Mouse (Mus musculus): ENCODE measurements around the gene Sh3bp2.

The Sh3bp2 gene

DNA sequence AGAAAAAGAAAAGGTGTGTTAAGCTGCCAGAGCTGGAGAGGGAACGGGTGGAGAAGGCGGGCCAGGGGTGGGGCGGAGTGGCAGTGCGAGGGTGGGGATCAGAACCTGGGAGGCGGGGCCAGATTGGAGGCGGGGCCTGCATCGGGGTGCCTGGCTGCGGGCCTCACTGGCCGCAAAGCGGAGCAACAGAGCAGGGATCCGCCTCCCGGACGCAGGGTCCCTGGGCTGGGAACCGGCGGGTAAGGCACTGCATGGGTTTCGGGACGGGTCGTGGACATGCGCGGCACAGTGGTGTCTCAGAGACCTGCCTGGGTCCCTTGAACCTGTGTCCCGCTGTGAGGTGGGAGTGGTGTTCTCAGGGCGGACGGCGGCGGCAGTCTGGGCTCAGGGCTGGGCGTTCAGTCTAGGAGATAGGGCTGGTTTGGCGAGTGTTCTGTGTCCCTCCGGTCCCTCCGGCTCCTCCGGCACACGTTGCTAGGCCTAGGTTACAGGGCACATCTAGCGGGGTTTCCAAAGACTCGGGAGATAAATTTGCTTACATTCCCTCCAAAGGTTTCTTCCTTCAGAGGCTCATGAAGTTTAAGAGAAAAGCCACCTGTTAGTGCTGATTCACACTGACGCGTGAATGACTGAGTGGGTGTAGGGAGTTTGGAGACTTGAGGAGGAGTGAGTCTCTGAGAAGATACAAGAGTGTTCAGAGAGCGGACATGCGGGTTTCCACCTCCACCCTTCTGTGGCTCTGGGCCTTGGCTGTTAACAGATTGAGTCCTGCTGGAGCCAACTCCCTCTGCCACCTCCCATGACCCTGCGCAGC lies at the start of gene Sh3bp2:
Sh3bp2 (plus strand) TSS at position 176 of the 814 bp plus-strand sequence.
- peak; percentile 96 for DNase-seq (ENCODE audit: low spot score in 2 of 2)

DNA sequence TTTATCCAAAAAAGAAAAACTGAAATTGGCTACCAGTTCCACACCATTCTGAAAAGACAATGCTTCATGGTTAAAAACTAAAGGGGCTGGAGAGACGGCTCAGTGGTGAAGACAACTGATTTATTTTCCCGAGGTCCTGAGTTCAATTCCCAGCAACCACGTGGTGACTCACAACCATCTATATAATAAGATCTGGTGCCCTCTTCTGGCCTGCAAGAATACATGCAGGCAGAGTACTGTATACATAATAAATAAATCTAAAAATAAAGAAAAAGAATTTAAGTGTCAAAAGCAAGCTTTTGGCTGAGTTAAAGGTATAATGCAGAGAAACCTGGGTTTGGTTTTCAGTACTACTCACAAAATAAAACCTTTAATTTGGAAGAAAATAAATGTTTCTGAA lies 44.7 kb upstream of the Sh3bp2 start:
- DNase-seq (ENCODE audit: low spot score in 2 of 2): no peak

DNA sequence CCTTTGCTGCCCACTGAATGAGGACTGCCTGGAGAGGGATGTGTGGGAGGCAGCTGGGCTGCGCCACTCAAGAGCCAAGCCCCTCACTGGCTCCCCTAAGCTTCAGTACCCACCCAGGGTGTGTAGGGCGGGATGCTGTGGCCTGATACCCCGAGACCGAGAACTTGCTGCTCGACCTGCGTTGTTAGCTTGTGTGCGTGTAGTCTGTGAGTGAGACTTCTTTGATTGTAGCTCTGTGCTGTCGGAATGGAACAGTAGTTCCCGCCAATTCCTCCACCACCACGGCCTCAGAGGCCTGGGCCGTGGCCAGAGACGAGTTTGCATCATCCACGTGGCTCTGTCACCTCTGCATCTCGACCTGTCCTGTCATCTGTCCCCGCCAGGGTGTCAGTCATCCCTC lies 39.9 kb upstream of the Sh3bp2 start:
- DNase-seq (ENCODE audit: low spot score in 2 of 2): no peak

DNA sequence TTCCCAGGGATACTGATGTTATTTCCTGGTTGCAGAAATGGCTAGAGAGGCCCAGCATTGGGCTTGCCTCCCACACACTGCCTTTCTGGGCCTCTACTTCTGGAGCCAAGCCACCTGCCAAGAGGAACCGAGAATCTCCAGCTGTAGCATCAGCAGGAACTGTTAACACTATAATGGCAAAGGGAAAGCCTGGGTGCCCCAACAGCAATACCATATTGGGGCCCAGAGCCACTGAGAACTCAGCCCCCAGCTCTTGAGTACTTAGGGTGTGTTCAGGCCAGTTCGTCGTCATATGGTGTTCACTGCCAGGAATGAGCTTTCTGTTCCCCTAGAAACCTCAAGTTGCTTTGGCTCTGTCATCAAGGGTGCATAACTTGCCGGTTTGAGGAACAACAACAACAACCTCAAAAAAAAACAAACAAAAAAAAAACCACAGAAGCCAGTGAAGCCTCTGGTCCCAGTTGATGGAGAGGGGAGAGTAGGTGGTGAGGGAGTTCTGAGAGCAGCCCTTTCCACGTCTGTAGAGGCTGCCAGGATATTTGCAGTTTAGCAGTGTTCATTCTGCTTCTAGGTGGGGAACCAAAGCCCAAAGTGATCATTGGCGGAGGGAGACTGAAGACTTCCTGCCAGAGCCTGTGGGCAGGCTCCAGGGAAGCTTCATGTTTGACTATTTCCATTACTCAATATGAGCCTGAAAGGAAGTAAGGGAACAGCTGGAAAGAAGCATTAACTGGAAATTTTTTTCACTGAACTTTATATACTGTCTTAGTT lies 38.1 kb upstream of the Sh3bp2 start:
- peak; percentile 63 to 70 for DNase-seq (ENCODE audit: low spot score in 2 of 2)

DNA sequence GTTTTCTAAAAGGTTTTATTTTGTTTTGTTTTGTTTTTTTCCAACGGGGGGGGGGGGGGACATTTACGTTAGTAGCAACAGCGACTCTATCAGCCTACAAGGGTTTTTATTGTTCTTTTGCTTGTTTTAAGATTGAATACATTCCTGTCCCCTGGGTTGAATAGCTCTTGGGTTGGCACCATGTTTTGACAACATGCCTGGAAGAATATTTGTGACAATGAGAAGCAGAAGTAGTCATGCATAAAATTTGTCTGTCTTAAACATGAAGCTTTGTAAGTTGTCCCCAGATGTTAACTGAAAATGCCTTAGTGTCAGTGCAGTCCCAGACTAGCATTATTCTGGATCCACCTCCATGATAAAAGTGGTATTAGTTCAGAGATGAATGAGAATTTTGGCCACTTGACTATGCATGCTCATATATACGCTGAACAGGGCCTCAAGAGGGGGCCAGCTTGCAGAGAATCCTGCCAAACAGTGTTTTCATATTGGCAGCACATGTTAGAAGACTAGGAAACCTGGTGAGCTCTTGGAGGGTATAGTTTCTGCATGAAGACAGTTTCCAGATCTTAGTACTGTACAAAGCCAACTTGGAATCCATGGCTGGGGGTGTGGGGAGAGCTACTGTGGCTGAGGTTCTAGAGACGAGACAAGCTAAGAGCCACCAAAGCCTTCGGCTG lies 36.8 kb upstream of the Sh3bp2 start:
- DNase-seq (ENCODE audit: low spot score in 2 of 2): no peak

DNA sequence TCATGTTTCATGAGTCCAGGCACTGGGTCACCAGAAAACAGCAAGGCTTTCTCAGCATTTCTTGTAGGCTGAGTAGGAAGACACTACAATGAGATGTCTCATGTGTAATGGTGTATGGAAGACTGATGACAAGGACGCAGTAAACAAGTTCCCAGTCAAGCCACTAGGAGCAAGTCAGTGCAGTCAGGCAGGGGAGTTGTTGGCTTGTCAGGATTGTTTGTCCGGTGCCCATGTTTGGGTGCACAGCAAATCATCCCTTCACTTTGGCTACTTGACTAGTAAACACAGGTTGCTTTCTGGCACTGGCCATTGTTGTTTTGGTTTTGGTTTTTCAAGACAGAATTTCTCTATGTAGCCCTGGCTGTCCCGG lies 36.2 kb upstream of the Sh3bp2 start:
- no peak for DNase-seq (ENCODE audit: low spot score in 2 of 2)

DNA sequence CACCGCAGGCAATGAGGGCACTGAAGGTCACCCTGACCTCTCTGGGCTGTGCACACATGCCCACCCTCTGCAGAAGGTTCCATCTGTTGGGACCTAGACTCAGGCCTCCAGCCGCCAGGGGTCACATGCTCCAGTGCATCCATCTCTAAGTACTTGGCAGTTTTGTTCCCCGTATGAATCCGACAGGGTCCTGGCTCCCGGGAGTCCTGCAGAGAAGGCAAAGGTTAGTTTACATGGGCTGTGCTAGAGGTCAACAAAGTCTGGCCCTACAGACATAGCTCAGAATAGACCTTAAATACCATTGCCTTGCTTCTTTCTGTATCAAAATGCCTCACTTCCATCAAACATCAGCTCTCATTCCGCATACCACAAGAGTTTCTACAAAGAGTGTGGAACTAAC lies 28.9 kb upstream of the Sh3bp2 start:
- no peak for DNase-seq (ENCODE audit: low spot score in 2 of 2)

DNA sequence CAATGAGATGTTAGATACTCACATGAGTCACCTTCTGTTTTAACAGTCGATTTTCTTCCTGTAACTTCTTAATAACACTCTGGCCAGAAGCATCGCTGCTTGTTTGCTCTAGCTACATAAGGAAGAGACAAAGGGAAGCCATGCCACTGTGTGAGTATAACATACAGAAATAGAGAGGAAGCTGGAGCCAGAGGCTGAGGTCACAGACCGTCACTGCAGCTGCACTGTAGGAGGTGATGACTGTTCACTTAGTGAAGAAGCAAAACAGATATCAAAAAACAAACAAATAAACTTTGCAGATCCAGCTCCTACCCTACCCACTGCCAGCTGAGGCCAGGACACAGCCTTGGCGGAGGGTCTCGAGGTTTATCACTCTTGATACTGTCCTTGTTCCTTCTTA lies 24.8 kb upstream of the Sh3bp2 start:
- no peak for DNase-seq (ENCODE audit: low spot score in 2 of 2)

DNA sequence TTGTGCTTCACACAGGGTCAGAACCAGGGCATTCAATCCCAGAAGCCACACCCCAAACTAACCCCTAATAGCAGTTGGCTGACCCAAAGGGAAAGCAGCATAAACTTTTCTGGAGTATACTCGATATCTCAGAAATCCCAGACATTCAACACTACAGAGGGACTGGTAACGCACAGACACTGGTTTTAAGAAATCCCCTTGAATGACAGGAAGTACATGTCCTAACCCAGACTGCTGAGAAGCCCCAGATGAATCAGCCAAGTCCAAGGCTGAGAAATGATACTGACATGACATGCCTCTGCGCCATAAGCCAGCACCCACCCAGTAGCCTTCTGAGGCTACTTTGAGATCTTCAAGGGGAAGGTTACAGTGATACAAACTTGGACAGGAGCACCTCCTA lies 24.1 kb upstream of the Sh3bp2 start:
- DNase-seq (ENCODE audit: low spot score in 2 of 2): no peak

DNA sequence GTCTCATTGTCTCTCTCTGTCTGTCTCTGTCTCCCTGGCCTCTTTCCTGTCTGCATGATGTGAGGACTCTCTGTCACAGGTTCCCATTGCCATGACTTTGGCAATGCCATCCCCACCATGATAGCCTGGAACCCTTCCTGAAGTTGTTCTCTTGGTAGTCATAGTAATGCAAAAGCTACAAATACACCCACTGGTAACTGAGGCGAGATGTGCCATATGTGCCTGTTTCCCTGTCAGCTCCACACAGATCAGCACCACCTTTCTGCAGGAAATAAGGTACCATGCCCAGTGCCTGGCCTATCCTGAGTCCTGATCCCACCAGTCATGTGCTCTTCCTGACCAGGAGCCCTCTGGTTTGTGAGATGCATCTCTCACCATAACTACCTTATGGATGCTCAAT lies 23.2 kb upstream of the Sh3bp2 start:
- no peak for DNase-seq (ENCODE audit: low spot score in 2 of 2)

DNA sequence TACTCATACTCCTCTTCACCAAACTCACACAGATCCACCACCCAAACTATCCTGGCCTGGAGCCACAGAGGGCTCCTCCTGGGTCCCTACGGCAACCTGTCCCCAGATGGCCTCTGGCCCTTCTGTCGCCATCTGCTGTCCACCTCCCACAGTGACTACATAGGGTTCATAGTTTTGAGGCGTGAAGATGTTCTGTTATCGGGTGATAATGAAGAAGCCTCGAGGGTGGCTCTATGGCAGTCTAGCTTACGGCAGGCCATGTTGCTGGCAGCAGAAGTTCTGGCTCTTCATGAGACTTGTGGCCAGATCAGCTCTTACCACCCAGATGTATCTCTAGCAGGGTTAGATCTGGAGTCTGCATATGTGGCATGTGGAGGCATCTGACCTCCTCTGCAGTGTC lies 22.8 kb upstream of the Sh3bp2 start:
- no peak for DNase-seq (ENCODE audit: low spot score in 2 of 2)

DNA sequence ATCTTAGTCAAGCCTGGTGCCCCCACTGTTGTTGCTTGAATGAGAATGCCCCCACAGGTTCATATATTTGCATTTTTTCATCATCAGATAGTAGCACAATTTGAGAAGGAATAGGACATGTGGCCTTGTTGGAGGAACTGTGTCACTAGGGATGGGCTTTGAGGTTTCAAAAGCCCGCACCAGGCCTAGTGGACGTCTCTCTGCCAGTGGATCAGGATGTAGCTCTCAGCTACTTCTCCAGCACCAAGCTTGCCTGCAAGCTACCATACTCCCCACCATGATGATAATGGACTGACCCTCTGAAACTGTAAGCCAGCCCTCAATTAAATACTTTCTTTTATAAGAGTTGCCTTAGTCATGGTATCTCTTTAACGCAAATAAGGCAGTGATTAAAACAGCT lies 13.2 kb upstream of the Sh3bp2 start:
- no peak for DNase-seq (ENCODE audit: low spot score in 2 of 2)

DNA sequence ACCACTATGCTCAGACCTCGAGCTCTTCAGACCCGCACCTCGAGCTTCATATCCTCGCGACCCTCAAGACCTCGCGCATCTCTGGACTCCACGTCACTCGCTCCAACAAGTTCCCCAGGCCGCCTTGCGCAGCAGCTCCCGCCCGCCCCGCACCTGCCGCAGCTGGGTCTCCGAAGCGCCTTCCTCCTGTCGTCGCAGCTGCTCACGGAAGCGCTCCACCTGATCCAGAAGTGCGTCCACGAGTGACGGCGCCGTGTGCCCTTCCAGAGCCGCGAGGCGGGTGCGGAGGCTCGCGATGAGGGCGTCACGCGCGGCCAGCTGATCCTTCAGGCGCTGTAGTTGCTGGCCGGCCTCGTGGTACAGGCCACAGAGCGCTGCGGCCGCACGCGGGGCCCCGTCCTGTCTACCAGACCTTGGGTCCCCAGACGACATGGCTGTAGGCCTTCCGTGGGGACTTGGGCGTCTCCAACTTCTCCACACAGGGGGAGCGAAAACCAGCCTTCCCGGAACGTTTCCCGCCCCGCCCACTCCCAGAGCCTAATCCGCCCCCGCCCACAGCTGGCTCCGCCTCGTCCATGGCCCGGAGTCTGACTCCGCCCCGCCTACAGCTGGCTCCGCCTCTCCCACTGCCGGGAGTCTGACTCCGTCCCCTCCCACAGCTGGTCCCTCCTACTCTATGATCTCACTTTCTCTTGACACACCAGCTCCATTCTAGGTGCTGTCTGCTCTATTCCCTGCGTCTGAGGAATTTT lies 12.0 kb upstream of the Sh3bp2 start, which contains the start of gene Tnip2:
Tnip2 (minus strand) TSS at position 526 of the 752 bp plus-strand sequence.
- DNase-seq (ENCODE audit: low spot score in 2 of 2): peak; percentile 96 to 98

DNA sequence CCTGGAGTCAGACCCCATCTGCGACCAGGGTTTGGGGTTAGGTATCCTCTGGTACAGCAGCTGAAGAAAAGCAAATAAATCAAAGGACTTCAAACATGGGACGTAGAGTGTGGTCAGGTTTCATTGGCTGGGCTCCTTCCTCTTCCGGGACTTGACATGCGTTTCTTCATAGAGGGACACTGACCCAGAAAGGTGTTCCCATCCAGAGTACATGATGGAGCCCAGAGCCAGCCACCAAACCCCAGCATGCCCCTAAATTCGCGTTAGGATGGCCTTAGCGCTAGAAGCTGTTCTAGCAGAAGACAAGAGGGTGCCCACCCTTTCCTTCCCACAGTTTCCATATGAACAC lies 11.4 kb upstream of the Sh3bp2 start:
- DNase-seq (ENCODE audit: low spot score in 2 of 2): no peak

DNA sequence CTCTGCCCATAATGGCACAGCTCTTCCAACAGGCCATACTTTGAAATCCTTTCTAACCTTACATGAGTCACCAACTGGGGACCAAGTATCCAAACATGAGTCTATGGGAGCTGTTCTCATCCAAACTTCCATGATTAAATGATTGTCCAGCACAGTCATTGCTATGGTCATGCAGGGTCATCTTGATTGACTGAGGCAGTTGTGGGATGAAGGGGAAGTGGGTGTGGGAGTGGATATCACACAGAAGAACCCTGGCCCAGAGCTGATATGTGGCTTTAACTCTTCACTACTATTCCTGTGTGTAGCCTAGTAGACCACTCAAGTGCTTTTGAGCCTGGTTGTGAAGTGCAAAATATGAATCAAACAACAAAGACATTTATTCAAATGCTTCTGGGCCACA lies 10.5 kb upstream of the Sh3bp2 start:
- no peak for DNase-seq (ENCODE audit: low spot score in 2 of 2)

DNA sequence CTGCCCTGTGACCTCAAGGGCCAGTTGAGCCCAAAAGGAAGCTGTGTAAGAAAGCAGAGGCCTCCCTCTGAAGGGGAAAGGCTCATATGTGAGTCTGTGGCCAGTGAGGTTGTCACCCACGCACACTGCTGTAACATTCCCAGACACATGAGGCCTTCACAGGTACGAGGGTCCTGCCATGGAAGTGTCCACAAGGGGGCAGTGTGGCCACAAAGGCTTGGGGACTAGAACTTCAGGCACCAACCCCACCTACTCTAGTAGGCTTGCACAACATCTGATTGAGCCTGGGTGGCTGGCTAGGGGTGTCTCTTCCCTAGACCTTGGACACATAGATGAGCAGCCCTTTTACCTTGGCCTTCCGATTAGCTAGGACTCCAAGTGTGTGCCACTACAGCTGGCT lies 7.7 kb upstream of the Sh3bp2 start:
- DNase-seq (ENCODE audit: low spot score in 2 of 2): peak; percentile 68 to 76

DNA sequence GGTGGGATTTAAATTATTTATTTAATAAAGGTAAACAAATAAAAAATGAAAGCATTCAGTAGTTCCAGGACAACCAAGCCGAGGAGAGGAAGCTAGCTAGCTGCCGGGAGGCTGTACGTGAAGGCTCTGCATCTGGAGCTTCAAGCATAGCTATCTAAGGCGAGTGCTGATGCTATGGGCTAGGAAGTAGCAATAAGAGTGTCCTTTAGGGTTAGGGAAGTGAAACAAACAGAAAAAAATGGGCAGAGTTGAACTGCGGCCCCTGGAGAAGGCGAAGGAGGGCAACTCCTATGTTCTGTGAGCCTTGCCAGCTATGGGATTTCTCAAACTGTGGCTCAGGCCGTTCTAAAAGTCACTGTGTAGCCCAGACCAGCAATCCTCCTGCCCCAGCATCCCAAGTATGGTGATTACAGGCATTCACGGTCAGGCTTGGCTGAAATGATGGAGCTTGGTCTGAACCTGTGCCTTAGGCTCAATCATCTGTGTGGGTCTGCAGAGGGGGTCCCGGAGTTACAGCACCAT lies 6.2 kb upstream of the Sh3bp2 start:
- no peak for DNase-seq (ENCODE audit: low spot score in 2 of 2)

DNA sequence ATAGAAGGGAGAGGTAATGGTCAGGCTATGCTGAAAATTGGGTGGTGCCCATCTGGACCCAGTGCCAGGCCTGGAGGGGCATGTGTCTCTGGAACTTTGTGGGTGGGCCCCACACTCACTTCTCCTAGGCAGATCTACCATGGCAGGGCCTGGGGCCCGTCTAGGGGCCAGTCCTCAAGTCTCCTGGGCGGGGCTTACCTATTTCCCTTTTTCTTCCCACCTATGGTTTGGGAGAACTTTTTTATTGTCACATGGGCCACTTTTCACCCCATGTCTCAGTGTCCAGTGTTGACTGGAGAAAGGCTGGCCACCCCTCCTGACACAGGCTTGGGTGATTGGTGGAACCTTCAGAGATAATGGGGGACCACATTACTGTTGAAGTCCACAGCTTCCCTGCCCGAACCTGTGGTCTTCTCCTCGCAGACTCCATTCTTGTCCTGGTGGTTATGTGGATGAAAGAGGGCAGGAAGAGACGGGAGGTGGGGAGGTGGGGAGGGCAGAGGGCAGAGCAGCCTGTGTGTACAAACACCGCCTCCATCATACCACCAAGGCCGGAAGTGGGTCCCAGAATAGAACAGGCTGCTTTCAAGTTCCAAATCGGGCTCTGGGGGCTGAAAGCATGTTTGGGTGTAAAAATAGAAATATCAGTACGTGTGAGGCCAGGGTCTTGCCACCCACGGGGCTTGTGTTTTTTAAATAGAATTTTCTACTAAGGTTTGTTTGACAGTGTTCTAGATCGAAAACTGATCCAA lies 5.0 kb upstream of the Sh3bp2 start:
- DNase-seq (ENCODE audit: low spot score in 2 of 2): no peak

DNA sequence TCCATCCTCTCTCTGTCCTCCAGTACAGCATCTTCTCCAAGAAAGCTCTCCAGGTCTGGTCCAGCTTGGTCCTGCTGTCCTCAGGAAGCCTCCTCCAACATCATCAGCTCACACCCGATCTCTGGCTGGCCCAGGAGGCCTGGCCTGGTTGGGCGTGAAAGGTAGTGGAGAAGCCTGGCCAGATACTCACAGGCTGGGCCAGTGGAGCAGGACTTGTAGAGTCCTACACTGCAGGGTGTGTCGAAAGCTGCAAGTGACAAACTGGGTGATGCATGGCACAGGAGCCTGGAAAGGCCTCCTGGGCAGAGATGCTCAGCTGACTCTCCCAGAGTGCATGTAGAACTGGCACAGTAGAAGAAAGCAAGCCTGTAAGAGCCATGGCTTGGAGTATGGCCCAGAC lies 4.3 kb upstream of the Sh3bp2 start:
- no peak for DNase-seq (ENCODE audit: low spot score in 2 of 2)

DNA sequence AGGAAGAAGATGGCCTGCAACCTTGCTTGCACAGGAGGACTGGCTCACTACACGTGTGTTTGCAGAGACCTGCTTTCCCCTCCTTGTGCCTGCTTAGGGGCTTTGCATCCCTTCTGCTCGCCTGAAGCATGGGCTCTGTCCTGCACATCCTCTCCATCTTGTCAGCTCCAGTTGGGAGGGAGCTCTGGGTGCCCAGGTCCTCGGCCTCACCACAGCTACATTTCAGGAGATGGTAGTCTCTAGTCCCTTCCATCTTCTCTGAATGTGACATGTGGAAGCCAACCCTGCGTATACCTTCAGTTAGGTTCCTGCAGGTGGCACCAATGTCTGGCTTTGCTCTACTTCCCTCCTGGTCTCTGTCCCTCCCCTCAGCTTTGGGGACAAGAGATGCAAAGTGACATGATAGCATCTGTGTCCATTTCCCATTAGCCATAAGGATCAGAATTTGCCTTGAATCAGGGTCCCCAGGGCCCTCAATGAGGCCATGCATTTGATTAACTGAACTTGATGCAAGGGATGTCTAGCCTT lies 1.6 kb upstream of the Sh3bp2 start:
- no peak for DNase-seq (ENCODE audit: low spot score in 2 of 2)

DNA sequence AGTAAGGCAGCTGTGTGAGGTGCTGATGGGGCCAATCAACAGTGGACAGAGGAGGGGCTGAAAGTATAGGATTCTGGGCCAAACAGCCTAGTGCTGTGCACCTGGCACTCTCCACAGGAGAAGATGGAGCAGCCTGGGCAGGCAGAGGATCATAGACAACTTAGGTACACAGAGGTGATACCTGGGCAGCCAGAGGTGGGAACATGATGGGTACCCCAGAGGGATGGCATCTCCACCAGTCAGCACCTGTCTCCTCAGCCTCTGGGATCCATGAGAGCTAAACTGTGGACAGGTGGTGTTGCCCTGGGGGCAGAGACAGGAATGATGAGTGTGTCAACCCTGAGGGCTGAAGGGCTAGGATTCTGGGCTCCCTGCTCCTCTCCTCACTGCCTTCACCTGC lies 1.1 kb upstream of the Sh3bp2 start:
- no peak for DNase-seq (ENCODE audit: low spot score in 2 of 2)

Data from heart, adult 9 months (tissue).